In the genomic region with DNA sequence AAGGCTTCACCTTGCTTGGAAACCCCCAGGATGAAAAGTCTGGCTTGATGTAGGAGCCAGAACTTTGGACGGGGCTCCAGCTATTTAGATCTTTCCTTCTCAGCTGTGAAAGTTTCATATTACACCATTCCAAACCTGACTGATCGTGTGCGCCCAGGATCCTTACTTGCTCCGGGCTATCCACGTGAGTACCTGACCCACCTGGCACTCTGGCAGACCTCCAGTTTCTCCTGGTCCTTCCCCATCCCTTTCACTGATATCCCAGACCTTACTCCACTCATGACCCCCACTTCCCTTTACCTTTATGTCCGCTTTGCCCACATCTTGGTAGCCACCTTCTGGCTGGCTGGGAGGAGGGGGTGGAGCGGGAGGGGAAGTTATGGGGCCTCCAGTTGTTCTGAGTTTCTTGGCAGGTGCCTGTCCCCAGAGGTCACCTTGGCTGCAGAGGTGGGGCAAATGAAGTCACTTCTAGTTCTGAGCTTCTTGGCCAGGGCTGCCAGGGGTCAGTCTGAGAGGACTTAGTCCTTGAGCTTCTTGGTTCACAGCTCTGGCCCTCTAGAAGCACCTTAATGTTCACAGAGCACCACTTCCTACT, we compare ENCODE assay signal across 22 mouse cellular contexts. TPM values are rescaled to one million over a fixed set of nuclear protein-coding genes. Genes with fewer than 3 reads are reported as not detected.
A peak's percentile ranks its signal among the peaks of the same experiment; 100 is the strongest.
DNase-seq lines count a peak whose midpoint lies in the region; ATAC-seq lines count a peak whose summit lies in the region.
"Had no signal": no experiment of that assay in that cellular context is flagged by ENCODE, and none has a peak within 500 bp of the region (broad histone marks: within the 10 kb centered on the region; RNA-seq: fewer than 3 reads in every experiment).

No protein-coding gene starts in this region.

- no peak overlapping the region for H3K9ac ChIP-seq in limb, embryonic 15.5 days
- H3K9ac ChIP-seq: forebrain, embryonic 13.5 days; midbrain, embryonic 12.5 days; neural tube, embryonic 15.5 days had no signal

- WGBS in limb, embryonic 15.5 days, result 36% methylated on average over 7 of the region's 7 CpGs
- 63% methylated on average over 7 of the region's 7 CpGs for WGBS in limb, embryonic 10.5 days

- H3K27me3 ChIP-seq in limb, embryonic 15.5 days, result no peaks in the 10 kb centered on the region
- no peaks in the 10 kb centered on the region for H3K27me3 ChIP-seq in limb, embryonic 10.5 days (ENCODE audit: low read depth, poor library complexity, severe bottlenecking)
- H3K27me3 ChIP-seq: forebrain, embryonic 13.5 days; midbrain, embryonic 12.5 days; neural tube, embryonic 15.5 days had no signal

- peaks cover 21% of the 10 kb centered on the region for H3K4me1 ChIP-seq in limb, embryonic 15.5 days
- peaks cover 6% of the 10 kb centered on the region; the same call in 1 of the 2 replicates for H3K4me1 ChIP-seq in limb, embryonic 10.5 days
- H3K4me1 ChIP-seq: forebrain, embryonic 13.5 days; midbrain, embryonic 12.5 days; neural tube, embryonic 15.5 days had no signal

- peak overlapping the region; percentile 6; the same call in 1 of the 2 replicates for H3K27ac ChIP-seq in limb, embryonic 15.5 days
- no peak overlapping the region for H3K27ac ChIP-seq in limb, embryonic 10.5 days
- H3K27ac ChIP-seq: forebrain, embryonic 13.5 days; hindbrain, postnatal 0 days; macrophage; midbrain, embryonic 12.5 days; neural tube, embryonic 15.5 days had no signal

- peak; percentile 53 for DNase-seq in adrenal gland, postnatal 14 days
- no peak for DNase-seq in adrenal gland, adult 18-20 months (ENCODE audit: low spot score in 2 of 2)
- no peak for DNase-seq in limb, embryonic 10.5 days (ENCODE audit: low spot score)
- DNase-seq in kidney, postnatal 10 days, result peak; percentile 74
- no peak for DNase-seq in ovary, adult 18-20 months (ENCODE audit: low spot score)
- no peak for DNase-seq in T-cell, adult 2 months (ENCODE audit: low spot score)
- no peak for DNase-seq in layer of hippocampus, postnatal 36 days
- DNase-seq: lung, adult 2 months; thymus, adult 2 months had no signal

- H3K36me3 ChIP-seq in limb, embryonic 15.5 days, result peaks cover 13% of the 10 kb centered on the region
- H3K36me3 ChIP-seq in limb, embryonic 10.5 days, result peaks cover 20% of the 10 kb centered on the region

- ATAC-seq in limb, embryonic 15.5 days (ENCODE audit: insufficient number of reproducible peaks, low FRiP score, low TSS enrichment, low read depth), result no peak
- ATAC-seq: CD4-positive, CD25-positive, alpha-beta regulatory T cell, adult 4 months; forebrain, embryonic 13.5 days; hindbrain, postnatal 0 days had no signal

- H3K4me3 ChIP-seq in limb, embryonic 15.5 days, result no peak overlapping the region
- no peak overlapping the region for H3K4me3 ChIP-seq in limb, embryonic 10.5 days
- H3K4me3 ChIP-seq: forebrain, embryonic 13.5 days; midbrain, embryonic 12.5 days; neural tube, embryonic 15.5 days had no signal

- H3K9me3 ChIP-seq in limb, embryonic 15.5 days, result no peaks in the 10 kb centered on the region
- no peaks in the 10 kb centered on the region for H3K9me3 ChIP-seq in limb, embryonic 10.5 days (replicated peaks)
- H3K9me3 ChIP-seq: forebrain, embryonic 13.5 days; G1E; midbrain, embryonic 12.5 days; neural tube, embryonic 15.5 days had no signal

- no peak overlapping the region for H3K4me2 ChIP-seq in limb, embryonic 15.5 days
- H3K4me2 ChIP-seq: forebrain, embryonic 13.5 days; liver, embryonic 11.5 days; midbrain, embryonic 12.5 days; neural tube, embryonic 15.5 days had no signal

RNA-seq across cellular contexts. Expression of a gene that starts 13.9 kb away (rescaled TPM):
- 36.9 and 40.8 TPM in 2 replicates for total RNA-seq in adrenal gland, postnatal 14 days (2021)
- 10 to 100 TPM; 33.3 to 39.0 TPM for total RNA-seq in adrenal gland, adult 18-20 months (2021)
- polyA plus RNA-seq in limb, embryonic 15.5 days (2015; fragmentation: Nextera tagmentation; extraction: Ambion mirVana), result 43.4 and 49.3 TPM in 2 replicates
- polyA plus RNA-seq in limb, embryonic 10.5 days (2016; fragmentation: Nextera tagmentation; extraction: Ambion mirVana), result 43.6 and 43.8 TPM in 2 replicates
- 10 to 100 TPM; 91.3 to 94.9 TPM for total RNA-seq in layer of hippocampus, postnatal 36 days (2021)

RNA-seq across cellular contexts. Expression of a gene that starts 19.9 kb away (rescaled TPM):
- total RNA-seq in adrenal gland, postnatal 14 days (2021), result 86.3 and 87.7 TPM in 2 replicates
- 10 to 100 TPM; 83.7 to 86.4 TPM for total RNA-seq in adrenal gland, adult 18-20 months (2021)
- 85.9 and 89.9 TPM in 2 replicates for polyA plus RNA-seq in limb, embryonic 15.5 days (2015; fragmentation: Nextera tagmentation; extraction: Ambion mirVana)
- polyA plus RNA-seq in limb, embryonic 10.5 days (2016; fragmentation: Nextera tagmentation; extraction: Ambion mirVana), result 68.0 and 84.5 TPM in 2 replicates
- total RNA-seq in layer of hippocampus, postnatal 36 days (2021), result 100 to 1,000 TPM; 213 TPM

RNA-seq across cellular contexts. Expression of a gene that starts 31.0 kb away (rescaled TPM):
- not detected in 2 replicates for total RNA-seq in adrenal gland, postnatal 14 days (2021)
- not detected for total RNA-seq in adrenal gland, adult 18-20 months (2021)
- 0.24 and 0.88 TPM in 2 replicates for polyA plus RNA-seq in limb, embryonic 15.5 days (2015; fragmentation: Nextera tagmentation; extraction: Ambion mirVana)
- 0.40 and 0.71 TPM in 2 replicates for polyA plus RNA-seq in limb, embryonic 10.5 days (2016; fragmentation: Nextera tagmentation; extraction: Ambion mirVana)
- total RNA-seq in layer of hippocampus, postnatal 36 days (2021), result not detected
- total RNA-seq: hindbrain, postnatal 0 days; layer of hippocampus, postnatal 25 days; left cerebral cortex, postnatal 36 days had no signal
- polyA plus RNA-seq: G1E; large intestine, adult 2 months; urinary bladder, adult 2 months had no signal

Comparison
In these comparisons a context has a peak if more than half of its experiments do, and no peak if none do; other contexts are left out.
1. DNase-seq: peak in adrenal gland, postnatal 14 days (single experiment) and kidney, postnatal 10 days (single experiment); none in adrenal gland, adult 18-20 months (0 of 2), limb, embryonic 10.5 days (single experiment), ovary, adult 18-20 months (single experiment), T-cell, adult 2 months (single experiment) and layer of hippocampus, postnatal 36 days (0 of 2).